Mouse (Mus musculus) frontal cortex, adult 2 months (tissue): ENCODE measurements at regions not wholly inside any gene's neighbourhood (a gene's known extent, or its start where the extent isn't known, plus 50 kb on each side); places are given as distances from the start of the nearest gene placed in this dataset.

Source experiments
- DNase-seq, 2 experiments: peaks; one replicate each; pipeline ENCODE4 v3.0.0; 2022; ENCODE audit warnings: low spot score in 1 of 2; ENCODE audit errors: extremely low spot score in 1 of 2

- DNase-seq: no peak
Measured at GRCm38 (mm10) chr12:43851264-43852009, 358.7 kb downstream of the Dnajb9 start.

- DNase-seq: no peak
Measured at GRCm38 (mm10) chr12:43843907-43844537, 366.1 kb downstream of the Dnajb9 start.

- peak in 1 of 2 experiments; percentile 33 for DNase-seq
Measured at GRCm38 (mm10) chr12:43831976-43832375, 378.1 kb downstream of the Dnajb9 start.

- DNase-seq: no peak
Measured at GRCm38 (mm10) chr12:43828641-43829040, 381.5 kb downstream of the Dnajb9 start.

GRCm38 (mm10) chr12:43827901-43828300 is 382.2 kb downstream of the Dnajb9 start:
- DNase-seq: no peak

- peak; percentile 88 to 94 for DNase-seq
Measured at GRCm38 (mm10) chr12:43827296-43827695, 382.8 kb downstream of the Dnajb9 start.

GRCm38 (mm10) chr12:43813559-43813958 is 396.6 kb downstream of the Dnajb9 start:
- peak in 1 of 2 experiments; percentile 74 for DNase-seq

- DNase-seq: no peak
Measured at GRCm38 (mm10) chr12:43772766-43773165, 437.4 kb downstream of the Dnajb9 start.

- no peak for DNase-seq
Measured at GRCm38 (mm10) chr12:43762151-43762550, 448.0 kb downstream of the Dnajb9 start.
